Mouse (Mus musculus): ENCODE data around the gene Fam13a. TPM values are rescaled to one million over a fixed set of nuclear protein-coding genes. Genes with fewer than 3 reads are reported as not detected.

Gene Fam13a
- polyA plus RNA-seq, 1 experiment from 2014 or later, result 5.0 TPM

- Histone ChIP-seq H3K4me1 (replicated peaks) (no peaks in the 10 kb centered on the region), H3K9ac (replicated peaks) (no peak overlapping the region), H3K4me3 (replicated peaks) (no peak overlapping the region), H3K36me3 (peaks cover 10% of the 10 kb centered on the region), H3K9me3 (no peaks in the 10 kb centered on the region), H3K4me2 (no peak overlapping the region), H3K27me3 (no peaks in the 10 kb centered on the region), H3K27ac (no peak overlapping the region)
- no peak for ATAC-seq (ENCODE audit: insufficient number of reproducible peaks, insufficient read depth, low FRiP score, low TSS enrichment, low read depth)
- 77% methylated on average over 6 of the region's 6 CpGs for WGBS
Observed at GRCm38 (mm10) chr6:58882271-58882670, 142.1 kb downstream of the Fam13a start.

Other genes starting within 250 kb of the Fam13a start
- gene Herc3, start 193.1 kb downstream of the Fam13a start, polyA plus RNA-seq (2016; fragmentation: Nextera tagmentation; extraction: Ambion mirVana), result 7.5 and 8.3 TPM in 2 replicates
- 2.5 and 3.4 TPM in 2 replicates for gene Nap1l5, start 117.5 kb downstream of the Fam13a start, polyA plus RNA-seq (2016; fragmentation: Nextera tagmentation; extraction: Ambion mirVana)
- gene Tigd2, start 184.3 kb upstream of the Fam13a start, polyA plus RNA-seq (2016; fragmentation: Nextera tagmentation; extraction: Ambion mirVana), result 11.2 and 13.0 TPM in 2 replicates

Measured in limb, embryonic 12.5 days (tissue).